Mouse (Mus musculus) neural tube, embryonic 12.5 days (tissue): ENCODE data around the gene Kctd21. TPM values are rescaled to one million over a fixed set of nuclear protein-coding genes. Genes with fewer than 3 reads are reported as not detected.

Experiments used
- ATAC-seq: fragments of 200-750 bp; cut with Nextera tagmentation; 2 replicates; pipeline ENCODE4 v1.8.0; 2017; ENCODE audit warnings: low read depth, mild to moderate bottlenecking, moderate TSS enrichment, moderate library complexity; ENCODE audit not compliant: low FRiP score
- H3K27ac ChIP-seq: fragments of 300-500 bp; sonication (generic); 2 replicates; pipeline ENCODE4 v1.5.1; 2016
- H3K27me3 ChIP-seq: fragments of 300-500 bp; sonication (generic); replicated peaks from 2 replicates; pipeline ENCODE4 v1.6.1; 2016; ENCODE audit warnings: mild to moderate bottlenecking
- H3K36me3 ChIP-seq: fragments of 300-500 bp; sonication (generic); 2 replicates; pipeline ENCODE4 v1.6.1; 2016; ENCODE audit warnings: mild to moderate bottlenecking
- H3K4me1 ChIP-seq: fragments of 300-500 bp; sonication (generic); 2 replicates; pipeline ENCODE4 v1.6.1; 2016
- H3K4me2 ChIP-seq: fragments of 300-500 bp; sonication (generic); replicated peaks from 2 replicates; pipeline ENCODE4 v1.6.1; 2016; ENCODE audit warnings: mild to moderate bottlenecking
- H3K4me3 ChIP-seq: fragments of 300-500 bp; sonication (generic); 2 replicates; pipeline ENCODE4 v1.5.1; 2016
- H3K9ac ChIP-seq: fragments of 300-500 bp; sonication (generic); 2 replicates; pipeline ENCODE4 v1.6.1; 2016; ENCODE audit warnings: mild to moderate bottlenecking
- H3K9me3 ChIP-seq: fragments of 300-500 bp; sonication (generic); 2 replicates; pipeline ENCODE4 v1.6.1; 2016; ENCODE audit warnings: mild to moderate bottlenecking
- WGBS: fragments of 180-500 bp; shearing (Covaris S2); methylation state at CpG from one replicate; pipeline ENCODE4 v1.1.7; 2016; 5-methylcytosine and 5-hydroxymethylcytosine counted together
- polyA plus RNA-seq: library from polyadenylated mRNA; unstranded; fragments of >200 nt; fragmentation: Nextera tagmentation; extraction: Ambion mirVana; gene quantifications from 2 replicates; pipeline ENCODE4 v1.2.1, GENCODE M21; 2016

The Kctd21 gene
- polyA plus RNA-seq, 1 experiment from 2014 or later: 7.0 TPM

- no peak for ATAC-seq
- Histone ChIP-seq H3K4me3 (no peak overlapping the region), H3K9me3 (no peaks in the 10 kb centered on the region), H3K9ac (no peak overlapping the region), H3K36me3 (peaks cover 42% of the 10 kb centered on the region), H3K27me3 (no peaks in the 10 kb centered on the region), H3K4me1 (peaks cover 10% of the 10 kb centered on the region; the same call in 1 of the 2 replicates), H3K27ac (no peak overlapping the region), H3K4me2 (no peak overlapping the region)
- 79% methylated on average over 2 of the region's 2 CpGs for WGBS
Observed at GRCm38 (mm10) chr7:97375906-97376305, 43.8 kb downstream of the Kctd21 start.

- ATAC-seq: no peak
- H3K36me3 ChIP-seq: peaks cover 67% of the 10 kb centered on the region
Observed at GRCm38 (mm10) chr7:97379304-97379703, 47.2 kb downstream of the Kctd21 start.

GRCm38 (mm10) chr7:97380500-97381123 is 48.5 kb downstream of the Kctd21 start:
- Histone ChIP-seq H3K4me2 (no peak overlapping the region), H3K36me3 (peaks cover 68% of the 10 kb centered on the region), H3K4me1 (no peaks in the 10 kb centered on the region), H3K27me3 (no peaks in the 10 kb centered on the region), H3K4me3 (no peak overlapping the region), H3K9ac (no peak overlapping the region), H3K27ac (no peak overlapping the region), H3K9me3 (no peaks in the 10 kb centered on the region)
- ATAC-seq: no peak
- WGBS: 91% methylated on average over 5 of the region's 5 CpGs

More at GRCm38 (mm10) chr7:97379304-97379703, 47.2 kb downstream of the Kctd21 start:
- Histone ChIP-seq H3K4me2 (no peak overlapping the region), H3K9me3 (no peaks in the 10 kb centered on the region), H3K27ac (no peak overlapping the region), H3K4me3 (no peak overlapping the region), H3K27me3 (no peaks in the 10 kb centered on the region), H3K9ac (no peak overlapping the region), H3K4me1 (no peaks in the 10 kb centered on the region)
- WGBS: 94% methylated on average over 5 of the region's 5 CpGs

- H3K9me3 ChIP-seq: no peaks in the 10 kb centered on the region
- H3K4me1 ChIP-seq: no peaks in the 10 kb centered on the region
- 97% methylated on average over 8 of the region's 8 CpGs for WGBS
- no peak overlapping the region for H3K4me3 ChIP-seq
- H3K4me2 ChIP-seq: no peak overlapping the region
- H3K27me3 ChIP-seq: no peaks in the 10 kb centered on the region
- ATAC-seq: no peak
- no peak overlapping the region for H3K9ac ChIP-seq
- peaks cover 74% of the 10 kb centered on the region for H3K36me3 ChIP-seq
- H3K27ac ChIP-seq: no peak overlapping the region
Observed at GRCm38 (mm10) chr7:97382661-97383060, 50.5 kb downstream of the Kctd21 start.

- 81% methylated on average over 10 of the region's 10 CpGs for WGBS
- no peak overlapping the region for H3K4me2 ChIP-seq
- no peaks in the 10 kb centered on the region for H3K27me3 ChIP-seq
- H3K9ac ChIP-seq: no peak overlapping the region
- no peaks in the 10 kb centered on the region for H3K4me1 ChIP-seq
- H3K36me3 ChIP-seq: peaks cover 76% of the 10 kb centered on the region
- no peak overlapping the region for H3K4me3 ChIP-seq
- H3K9me3 ChIP-seq: no peaks in the 10 kb centered on the region
- no peak for ATAC-seq
- no peak overlapping the region for H3K27ac ChIP-seq
Observed at GRCm38 (mm10) chr7:97383496-97384132, 51.5 kb downstream of the Kctd21 start.

GRCm38 (mm10) chr7:97386106-97386805 is 54.1 kb downstream of the Kctd21 start:
- Histone ChIP-seq H3K36me3 (peaks cover 77% of the 10 kb centered on the region), H3K4me3 (no peak overlapping the region), H3K4me1 (no peaks in the 10 kb centered on the region), H3K9ac (no peak overlapping the region), H3K4me2 (no peak overlapping the region), H3K27ac (no peak overlapping the region), H3K9me3 (no peaks in the 10 kb centered on the region), H3K27me3 (no peaks in the 10 kb centered on the region)
- 92% methylated on average over 7 of the region's 7 CpGs for WGBS
- ATAC-seq: no peak

- Histone ChIP-seq H3K4me2 (no peak overlapping the region), H3K27ac (no peak overlapping the region), H3K4me1 (no peaks in the 10 kb centered on the region), H3K27me3 (no peaks in the 10 kb centered on the region), H3K36me3 (peaks cover 71% of the 10 kb centered on the region), H3K9me3 (no peaks in the 10 kb centered on the region), H3K9ac (no peak overlapping the region), H3K4me3 (no peak overlapping the region)
- WGBS: 90% methylated on average over 5 of the region's 5 CpGs
- no peak for ATAC-seq
Observed at GRCm38 (mm10) chr7:97386806-97387370, 54.8 kb downstream of the Kctd21 start.

GRCm38 (mm10) chr7:97387561-97388147 is 55.5 kb downstream of the Kctd21 start:
- Histone ChIP-seq H3K9me3 (no peaks in the 10 kb centered on the region), H3K4me1 (no peaks in the 10 kb centered on the region), H3K4me3 (no peak overlapping the region), H3K4me2 (no peak overlapping the region), H3K36me3 (peaks cover 71% of the 10 kb centered on the region), H3K9ac (no peak overlapping the region), H3K27me3 (no peaks in the 10 kb centered on the region), H3K27ac (no peak overlapping the region)
- 94% methylated on average over 8 of the region's 8 CpGs for WGBS
- no peak for ATAC-seq

- Histone ChIP-seq H3K9ac (no peak overlapping the region), H3K9me3 (no peaks in the 10 kb centered on the region), H3K27me3 (no peaks in the 10 kb centered on the region), H3K4me2 (no peak overlapping the region), H3K36me3 (peaks cover 67% of the 10 kb centered on the region), H3K27ac (no peak overlapping the region), H3K4me1 (no peaks in the 10 kb centered on the region), H3K4me3 (no peak overlapping the region)
- ATAC-seq: no peak
- WGBS: 97% methylated on average over 4 of the region's 4 CpGs
Observed at GRCm38 (mm10) chr7:97388541-97388940, 56.4 kb downstream of the Kctd21 start.

GRCm38 (mm10) chr7:97391293-97392078 is 59.4 kb downstream of the Kctd21 start:
- no peak overlapping the region for H3K27ac ChIP-seq

GRCm38 (mm10) chr7:97392079-97392445 is 59.9 kb downstream of the Kctd21 start:
- no peak overlapping the region for H3K27ac ChIP-seq
- peak; percentile 71 for ATAC-seq
- no peak overlapping the region for H3K4me3 ChIP-seq
- peaks cover 36% of the 10 kb centered on the region; the same call in 1 of the 2 replicates for H3K36me3 ChIP-seq
- no peak overlapping the region for H3K9ac ChIP-seq
- no peaks in the 10 kb centered on the region for H3K27me3 ChIP-seq
- H3K9me3 ChIP-seq: no peaks in the 10 kb centered on the region
- no peak overlapping the region for H3K4me2 ChIP-seq
- 74% methylated on average over 6 of the region's 6 CpGs for WGBS
- no peaks in the 10 kb centered on the region for H3K4me1 ChIP-seq

More at GRCm38 (mm10) chr7:97391293-97392078, 59.4 kb downstream of the Kctd21 start:
- Histone ChIP-seq H3K27me3 (no peaks in the 10 kb centered on the region), H3K4me2 (no peak overlapping the region), H3K9me3 (no peaks in the 10 kb centered on the region), H3K9ac (no peak overlapping the region), H3K4me1 (no peaks in the 10 kb centered on the region), H3K36me3 (peaks cover 42% of the 10 kb centered on the region), H3K4me3 (no peak overlapping the region)
- peak; percentile 94 for ATAC-seq
- 55% methylated on average over 13 of the region's 13 CpGs for WGBS
